Mouse (Mus musculus) stomach, postnatal 0 days (tissue): ENCODE data around the gene 4930564D02Rik. TPM values are rescaled to one million over a fixed set of nuclear protein-coding genes. Genes with fewer than 3 reads are reported as not detected.

Source experiments
- ATAC-seq: fragments of 200-750 bp; cut with Nextera tagmentation; 2 replicates; pipeline ENCODE4 v1.8.0; 2017; ENCODE audit not compliant: low FRiP score, low TSS enrichment
- DNase-seq: peaks from one replicate; pipeline ENCODE4 v3.0.0-alpha.2; 2016; ENCODE audit warnings: low spot score
- H3K27ac ChIP-seq: fragments of 300-500 bp; sonication (generic); replicated peaks from 2 replicates; pipeline ENCODE4 v1.5.1; 2014; ENCODE audit warnings: mild to moderate bottlenecking, control low read depth
- H3K27me3 ChIP-seq: fragments of 300-500 bp; sonication (generic); 2 replicates; pipeline ENCODE4 v1.6.1; 2014; ENCODE audit warnings: low read length; ENCODE audit not compliant: control insufficient read depth, insufficient read depth
- H3K36me3 ChIP-seq: fragments of 300-500 bp; sonication (generic); 2 replicates; pipeline ENCODE4 v1.6.1; 2014; ENCODE audit warnings: low read length, mixed read lengths; ENCODE audit not compliant: control insufficient read depth, insufficient read depth
- H3K4me1 ChIP-seq: fragments of 300-500 bp; sonication (generic); replicated peaks from 2 replicates; pipeline ENCODE4 v1.6.1; 2014; ENCODE audit warnings: antibody characterized with exemption; ENCODE audit not compliant: control insufficient read depth, insufficient read depth
- H3K4me2 ChIP-seq: fragments of 300-500 bp; sonication (generic); replicated peaks from 2 replicates; pipeline ENCODE4 v1.6.1; 2014; ENCODE audit warnings: low read depth, mild to moderate bottlenecking, control low read depth, moderate library complexity
- H3K4me3 ChIP-seq: fragments of 300-500 bp; sonication (generic); 2 replicates; pipeline ENCODE4 v1.5.1; 2014; ENCODE audit warnings: low read depth, low read length, control low read depth
- H3K9ac ChIP-seq: fragments of 300-500 bp; sonication (generic); 2 replicates; pipeline ENCODE4 v1.6.1; 2014; ENCODE audit warnings: mild to moderate bottlenecking, low read length, control low read depth, mixed read lengths
- H3K9me3 ChIP-seq: fragments of 300-500 bp; sonication (generic); 2 replicates; pipeline ENCODE4 v1.6.1; 2016; ENCODE audit warnings: low read length; ENCODE audit not compliant: control insufficient read depth
- CTCF ChIP-seq: IDR thresholded peaks from 2 replicates; pipeline ENCODE4 v1.5.1; 2016; ENCODE audit warnings: antibody characterized with exemption, low read depth, mild to moderate bottlenecking, moderate library complexity
- EP300 ChIP-seq: optimal IDR thresholded peaks from 2 replicates; pipeline ENCODE3; 2016; ENCODE audit warnings: antibody characterized with exemption
- WGBS: fragments of 180-500 bp; shearing (Covaris S2); extraction: QIAGEN DNeasy Blood & Tissue Kit; methylation state at CpG from one replicate; pipeline ENCODE4 v1.1.7; 2014; 5-methylcytosine and 5-hydroxymethylcytosine counted together
- polyA plus RNA-seq: library from polyadenylated mRNA; unstranded; fragments of >200 nt; fragmentation: Nextera tagmentation; extraction: Ambion mirVana; gene quantifications from 2 replicates; pipeline ENCODE4 v1.2.1, GENCODE M21; 2015

4930564D02Rik gene
- polyA plus RNA-seq, 1 experiment from 2014 or later, result not detected

DNA sequence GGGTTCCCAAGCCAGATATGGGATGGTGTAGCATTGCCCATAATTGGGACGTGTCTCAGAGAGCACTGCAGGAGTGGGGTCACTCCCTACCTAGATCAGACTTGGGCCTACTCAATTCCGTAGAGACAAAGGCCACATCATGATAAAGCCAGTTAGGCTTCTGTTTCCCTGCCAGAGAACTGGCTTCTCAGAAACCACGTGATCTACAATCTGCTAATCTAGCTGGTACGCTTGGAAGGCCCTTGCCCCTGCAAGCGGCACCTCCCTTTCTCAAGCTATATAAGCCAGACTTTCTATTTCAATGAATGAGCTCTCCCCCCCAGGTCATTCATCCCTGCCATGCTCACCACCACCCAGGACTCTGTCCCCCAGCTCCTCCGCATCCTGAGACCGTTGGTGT, 23.5 kb downstream of the 4930564D02Rik start:
- no peak overlapping the region for H3K27ac ChIP-seq
- TF ChIP-seq CTCF (no peak), EP300 (no peak)
- no peak overlapping the region for H3K4me2 ChIP-seq
- 88% methylated on average over 7 of the region's 7 CpGs for WGBS
- H3K4me1 ChIP-seq, result no peaks in the 10 kb centered on the region
- no peaks in the 10 kb centered on the region for H3K9me3 ChIP-seq
- no peak overlapping the region for H3K4me3 ChIP-seq
- no peaks in the 10 kb centered on the region for H3K27me3 ChIP-seq
- H3K9ac ChIP-seq, result no peak overlapping the region
- DNase-seq (no peak), ATAC-seq (no peak)
- no peaks in the 10 kb centered on the region for H3K36me3 ChIP-seq

DNA sequence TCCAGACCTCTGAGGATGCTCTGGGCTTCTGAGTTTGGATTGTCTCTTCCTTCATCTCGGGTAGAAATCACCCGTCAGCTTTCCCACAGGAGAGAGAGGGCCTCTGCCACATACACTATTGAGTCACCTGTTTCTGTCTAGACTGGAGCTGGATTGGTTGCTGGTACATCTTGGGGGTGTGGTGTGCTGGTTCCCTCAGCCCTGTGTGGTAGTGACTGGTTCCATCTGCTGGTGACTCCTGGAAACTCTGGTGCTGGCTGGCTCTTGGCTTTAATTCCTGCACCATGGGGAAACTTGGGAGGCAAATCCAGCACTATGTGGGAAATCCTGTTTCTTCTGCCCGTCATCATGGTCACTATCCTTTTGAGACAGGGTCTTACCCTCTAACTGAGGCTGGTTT, 24.3 kb downstream of the 4930564D02Rik start:
- 0 out of 2 replicates have a peak overlapping the region, but pooled peaks have one; percentile 13 for H3K27ac ChIP-seq
- TF ChIP-seq EP300, result no peak
- peak; percentile 82 for TF ChIP-seq CTCF
- peak; percentile 75 for DNase-seq
- no peak overlapping the region for H3K9ac ChIP-seq
- 31% methylated on average over 3 of the region's 3 CpGs for WGBS
- H3K4me1 ChIP-seq, result no peaks in the 10 kb centered on the region
- peak; percentile 95 for ATAC-seq
- H3K4me3 ChIP-seq, result no peak overlapping the region
- no peaks in the 10 kb centered on the region for H3K9me3 ChIP-seq
- H3K4me2 ChIP-seq, result no peak overlapping the region
- H3K27me3 ChIP-seq, result no peaks in the 10 kb centered on the region
- H3K36me3 ChIP-seq, result no peaks in the 10 kb centered on the region

DNA sequence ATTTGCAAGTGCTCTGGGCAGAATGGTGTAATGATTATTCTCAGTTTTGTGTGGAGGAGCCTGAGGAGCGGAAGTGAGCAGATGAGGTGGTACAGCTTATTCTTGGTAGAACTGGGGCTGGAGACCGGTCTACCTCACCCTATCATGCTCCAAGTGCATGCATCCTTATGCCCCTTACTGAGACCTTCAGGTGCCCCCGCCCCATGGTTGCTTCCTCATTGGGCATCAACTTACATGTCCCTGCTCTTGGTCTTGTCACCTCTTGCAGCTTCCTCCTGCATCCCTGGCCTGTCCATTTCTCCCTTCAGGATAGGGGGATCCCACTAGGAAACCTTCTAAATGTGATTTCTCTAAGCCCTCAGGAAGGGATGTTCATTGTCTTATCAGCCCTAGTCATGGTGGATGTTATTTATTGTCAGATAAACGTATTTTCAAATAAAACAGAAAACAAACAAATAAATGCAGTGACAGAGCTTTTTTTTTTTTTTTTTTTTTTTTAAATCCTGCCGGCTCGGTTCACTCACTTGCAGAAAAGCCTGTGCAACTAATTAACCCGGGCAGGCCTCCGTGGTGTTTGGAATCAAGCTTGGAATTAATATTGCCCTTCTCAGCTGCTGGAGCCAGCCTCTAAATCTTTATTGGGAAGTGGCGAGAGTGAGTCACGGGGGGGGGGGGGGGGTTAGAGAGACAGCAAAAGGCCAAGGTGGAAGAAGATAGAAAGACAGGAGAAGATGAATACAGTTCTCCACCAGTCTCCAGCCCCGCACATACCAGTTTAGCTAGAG, 26.3 kb downstream of the 4930564D02Rik start:
- Histone ChIP-seq H3K36me3 (no peaks in the 10 kb centered on the region), H3K4me2 (no peak overlapping the region), H3K4me3 (no peak overlapping the region), H3K9ac (no peak overlapping the region), H3K9me3 (no peaks in the 10 kb centered on the region), H3K4me1 (no peaks in the 10 kb centered on the region), H3K27me3 (no peaks in the 10 kb centered on the region), H3K27ac (no peak overlapping the region)
- ATAC-seq (no peak), DNase-seq (no peak)
- 67% methylated on average over 11 of the region's 11 CpGs for WGBS
- TF ChIP-seq EP300 (no peak), CTCF (no peak)

DNA sequence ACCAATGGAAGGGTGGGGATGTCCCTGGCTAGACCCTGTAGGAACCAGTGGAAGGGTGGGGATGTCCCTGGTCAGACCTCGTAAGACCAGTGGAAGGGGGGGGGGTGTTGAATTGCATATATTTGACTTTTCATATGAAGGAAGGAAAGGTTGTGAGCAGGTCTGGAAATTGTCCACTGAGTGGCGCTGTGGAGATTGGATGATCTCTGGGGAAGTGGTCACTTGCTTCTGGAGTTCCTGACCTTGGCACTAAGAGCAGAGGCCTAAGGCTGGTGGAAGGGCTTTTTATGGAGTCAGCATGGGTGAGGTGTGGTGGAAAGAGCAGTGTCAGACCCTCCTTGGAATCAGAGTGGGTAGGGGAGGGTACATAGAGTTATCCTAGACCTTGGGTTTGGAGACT, 27.8 kb downstream of the 4930564D02Rik start:
- no peak overlapping the region for H3K4me2 ChIP-seq
- H3K27me3 ChIP-seq, result no peaks in the 10 kb centered on the region
- ATAC-seq (no peak), DNase-seq (no peak)
- H3K9me3 ChIP-seq, result no peaks in the 10 kb centered on the region
- H3K36me3 ChIP-seq, result no peaks in the 10 kb centered on the region
- no peak overlapping the region for H3K27ac ChIP-seq
- H3K9ac ChIP-seq, result no peak overlapping the region
- TF ChIP-seq EP300 (no peak), CTCF (peak; percentile 54)
- H3K4me1 ChIP-seq, result no peaks in the 10 kb centered on the region
- no peak overlapping the region for H3K4me3 ChIP-seq
- 59% methylated on average over 2 of the region's 2 CpGs for WGBS

DNA sequence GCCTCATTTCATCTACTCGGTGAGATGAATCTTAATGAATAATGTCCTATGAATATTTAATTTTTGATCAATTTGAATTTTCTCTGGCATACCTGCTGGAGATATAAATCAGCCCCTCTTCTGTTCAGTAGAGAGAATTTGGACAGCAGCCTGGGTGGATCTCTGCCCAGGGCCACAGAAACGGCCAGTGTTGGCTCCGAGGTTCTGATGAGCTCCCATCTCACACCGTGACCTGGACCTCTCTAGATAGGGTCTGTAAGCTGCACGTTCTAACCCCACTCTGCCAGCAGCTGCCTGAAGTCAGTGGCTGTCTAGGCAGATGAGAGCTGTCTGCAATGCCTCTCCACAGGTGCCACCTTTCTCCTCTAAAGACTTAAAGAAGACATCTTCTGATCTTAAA, 28.4 kb downstream of the 4930564D02Rik start:
- Histone ChIP-seq H3K4me1 (no peaks in the 10 kb centered on the region), H3K9me3 (no peaks in the 10 kb centered on the region), H3K9ac (no peak overlapping the region), H3K4me2 (no peak overlapping the region), H3K36me3 (no peaks in the 10 kb centered on the region), H3K27ac (no peak overlapping the region), H3K27me3 (no peaks in the 10 kb centered on the region), H3K4me3 (no peak overlapping the region)
- TF ChIP-seq EP300, result no peak
- no peak for TF ChIP-seq CTCF
- WGBS, result 63% methylated on average over 5 of the region's 5 CpGs
- no peak for DNase-seq
- no peak for ATAC-seq

DNA sequence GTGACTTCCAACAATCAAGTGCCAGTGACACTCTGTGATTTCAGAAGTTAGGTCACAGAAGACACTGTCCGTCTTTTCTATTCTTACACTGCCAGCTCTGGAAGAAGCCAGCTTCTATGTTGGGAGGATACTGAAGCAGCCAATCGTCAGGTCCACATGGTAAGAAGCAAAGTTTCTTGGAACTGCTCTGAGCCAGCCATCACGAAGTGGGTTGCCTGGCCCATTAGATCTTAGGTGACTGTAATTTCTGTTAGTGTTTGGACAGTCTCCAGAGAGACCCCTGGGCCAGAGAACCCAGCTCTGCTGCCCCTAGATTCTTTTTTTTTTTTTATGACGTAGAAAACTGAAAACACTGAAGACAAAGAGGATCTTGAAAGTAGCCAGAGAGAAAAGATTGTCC, 30.9 kb downstream of the 4930564D02Rik start:
- H3K4me2 ChIP-seq, result no peak overlapping the region
- DNase-seq, result no peak
- 75% methylated on average over 4 of the region's 4 CpGs for WGBS
- no peaks in the 10 kb centered on the region for H3K9me3 ChIP-seq
- H3K36me3 ChIP-seq, result no peaks in the 10 kb centered on the region
- H3K27ac ChIP-seq, result no peak overlapping the region
- no peak overlapping the region for H3K9ac ChIP-seq
- no peak overlapping the region for H3K4me3 ChIP-seq
- no peak for TF ChIP-seq CTCF
- no peak for TF ChIP-seq EP300
- H3K27me3 ChIP-seq, result no peaks in the 10 kb centered on the region
- no peak for ATAC-seq
- H3K4me1 ChIP-seq, result no peaks in the 10 kb centered on the region
